Mouse (Mus musculus): ENCODE measurements around the gene Trrap.

Gene Trrap

DNA sequence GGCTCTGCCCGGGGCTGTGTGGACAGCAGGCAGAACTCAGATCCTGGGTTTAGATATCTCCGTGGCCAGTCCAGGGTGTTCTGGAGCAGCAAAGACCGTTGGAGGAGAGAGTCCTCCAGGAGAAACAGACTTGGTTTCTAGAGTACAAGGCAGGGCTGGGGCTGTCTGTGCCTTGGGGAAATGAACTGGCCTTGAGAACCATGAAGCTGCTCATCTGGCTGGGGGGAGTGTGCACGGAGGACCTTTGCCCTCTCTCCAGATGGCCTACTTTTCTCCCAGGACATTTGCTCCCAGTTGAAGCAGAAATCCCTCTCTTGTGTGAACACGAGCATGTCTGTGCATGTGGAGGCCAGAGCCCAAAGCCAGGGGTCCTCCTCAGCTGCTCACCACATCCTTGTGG lies 104.8 kb downstream of the Trrap start:
- DNase-seq (ENCODE audit: low read depth) = no peak

DNA sequence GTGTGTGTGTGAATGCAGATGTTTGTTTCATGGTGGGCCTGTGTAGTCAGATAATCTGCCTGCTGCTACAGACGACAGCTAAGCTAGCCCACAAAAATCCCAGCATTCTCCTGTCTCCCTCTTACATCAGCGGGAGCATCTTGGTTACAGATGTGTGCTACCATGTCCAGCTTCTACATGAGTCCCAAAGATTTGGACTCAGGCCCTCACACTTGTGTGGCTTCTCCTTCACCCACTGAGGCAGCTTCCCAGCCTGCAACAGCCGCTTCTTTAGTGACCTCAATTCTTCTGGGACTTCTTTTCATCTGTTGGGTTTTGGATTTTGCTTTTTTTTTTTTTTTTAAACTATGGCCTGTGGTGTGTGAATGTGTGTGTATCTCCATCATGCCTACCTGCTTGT lies 105.3 kb downstream of the Trrap start:
- no peak for DNase-seq (ENCODE audit: low read depth)

DNA sequence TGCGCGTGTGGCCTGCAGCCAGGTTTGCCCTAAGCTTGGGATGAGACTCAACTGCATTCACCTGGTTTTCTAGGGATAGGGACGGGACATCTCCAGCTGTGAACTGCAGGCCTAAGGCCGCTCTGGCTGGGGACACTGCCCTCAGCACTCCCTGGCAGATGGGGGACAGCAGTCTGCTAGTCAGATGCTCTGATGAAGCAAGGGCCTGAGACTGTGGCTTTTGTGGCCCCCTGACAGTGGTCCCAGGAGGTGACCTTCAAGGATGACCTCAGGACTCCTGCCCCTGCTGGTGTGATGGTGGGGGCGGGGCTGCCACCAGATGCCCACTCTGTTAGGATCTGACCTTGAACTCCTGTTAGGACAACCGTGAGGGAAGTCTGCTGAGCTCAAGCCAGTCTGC lies 107.7 kb downstream of the Trrap start:
- DNase-seq (ENCODE audit: low read depth) = no peak

DNA sequence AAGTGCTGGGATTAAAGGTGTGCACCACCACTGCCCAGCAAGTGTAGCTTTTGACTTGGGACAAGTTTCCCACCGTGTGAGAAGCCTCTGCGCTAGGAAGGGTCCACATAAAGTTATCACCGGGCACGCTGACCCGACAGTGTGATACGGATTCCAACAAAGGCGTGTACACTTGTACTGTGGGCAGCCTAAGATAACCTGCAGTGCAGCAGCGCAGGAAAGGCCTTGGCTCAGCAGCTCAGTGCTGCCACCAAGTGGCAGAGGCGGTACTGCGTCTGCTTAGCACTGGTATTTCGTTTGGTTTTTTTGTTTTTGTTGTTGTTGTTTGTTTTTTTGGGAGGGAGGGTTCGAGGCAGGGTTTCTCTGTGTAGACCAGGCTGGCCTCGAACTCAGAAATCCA lies 108.4 kb downstream of the Trrap start:
- peak; percentile 14 for DNase-seq (ENCODE audit: low read depth)

DNA sequence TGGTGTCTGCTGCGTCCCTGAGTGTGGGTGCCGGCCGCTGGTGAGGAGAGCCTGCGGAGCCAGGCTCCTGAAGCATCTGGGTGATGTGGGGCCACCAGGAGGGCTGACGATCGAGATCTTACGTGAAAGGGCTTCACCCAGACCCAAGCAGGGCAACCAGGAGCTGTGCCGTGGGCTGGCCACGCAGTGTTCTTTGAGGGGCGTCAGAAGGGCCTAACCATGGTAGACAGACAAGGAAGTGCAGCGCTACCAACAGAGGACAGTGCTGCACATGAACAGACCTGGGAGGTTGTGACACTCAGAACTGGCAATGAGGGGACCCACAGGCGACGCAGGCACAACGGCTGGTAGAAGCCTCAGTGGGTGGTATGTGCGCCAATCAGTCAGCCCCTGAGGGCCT lies 109.5 kb downstream of the Trrap start:
- DNase-seq (ENCODE audit: low read depth) = no peak

DNA sequence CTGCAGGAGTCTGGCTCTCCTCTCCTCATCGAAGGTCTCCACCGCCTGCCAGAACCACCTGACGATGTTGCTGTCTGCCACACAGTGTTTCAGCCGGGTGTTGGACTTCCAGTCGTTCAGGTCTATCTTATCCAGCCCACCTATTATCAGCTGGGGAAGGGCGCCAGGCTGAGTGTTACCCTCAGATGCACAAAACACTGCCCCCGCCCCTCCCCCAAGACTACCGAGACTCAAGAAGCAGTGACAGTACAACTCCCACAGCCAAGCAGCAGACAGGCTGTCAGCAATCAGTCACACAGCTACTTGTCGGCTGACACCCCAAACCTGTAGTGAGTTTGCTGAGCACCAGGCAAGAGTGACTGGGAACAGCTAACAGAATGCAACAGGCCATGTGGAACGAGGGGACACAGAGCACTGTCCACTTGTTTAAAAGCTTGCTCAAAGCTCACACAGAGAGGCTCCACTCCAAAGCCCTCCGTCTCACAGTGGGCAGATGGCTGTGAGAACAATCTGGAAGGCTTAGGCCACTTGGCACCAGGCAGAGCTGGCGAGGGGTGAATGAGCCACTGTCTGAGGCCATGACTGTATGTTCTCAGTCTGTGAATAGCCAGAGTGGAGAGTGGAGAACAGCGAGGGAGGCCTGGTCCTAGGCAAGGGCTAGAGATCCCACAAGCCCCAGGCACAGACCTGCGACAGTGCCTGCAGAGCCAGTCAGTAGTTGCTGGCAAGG lies 114.3 kb downstream of the Trrap start:
- DNase-seq (ENCODE audit: low read depth) = no peak

DNA sequence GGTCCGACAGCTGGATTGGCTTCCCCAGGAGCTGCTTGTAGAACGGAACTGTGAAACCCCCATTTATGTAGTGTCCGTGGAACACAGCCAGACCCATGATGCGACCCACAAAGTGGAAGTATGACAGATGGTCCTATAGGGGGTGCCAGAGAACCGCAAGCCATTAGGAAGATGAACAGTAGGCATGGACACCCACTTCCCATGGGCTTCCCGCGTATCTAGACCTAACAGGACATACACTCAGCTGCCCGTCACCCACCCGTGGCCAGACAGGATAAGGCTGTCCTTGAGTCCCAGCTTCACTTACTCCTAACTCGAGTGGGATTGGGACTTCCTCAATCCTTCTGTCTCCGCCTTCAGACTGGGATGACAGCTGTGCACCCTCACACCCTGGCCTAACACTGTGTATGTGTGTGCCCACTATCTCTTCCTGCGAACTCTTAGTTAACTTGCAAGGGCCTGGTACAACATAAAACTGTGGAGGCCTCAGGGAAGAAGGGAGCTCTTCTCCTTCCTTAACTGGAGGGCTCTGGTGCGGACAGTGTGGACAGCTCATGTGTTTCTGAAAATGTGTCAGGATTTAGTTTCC lies 117.2 kb downstream of the Trrap start:
- DNase-seq (ENCODE audit: low read depth) = no peak

DNA sequence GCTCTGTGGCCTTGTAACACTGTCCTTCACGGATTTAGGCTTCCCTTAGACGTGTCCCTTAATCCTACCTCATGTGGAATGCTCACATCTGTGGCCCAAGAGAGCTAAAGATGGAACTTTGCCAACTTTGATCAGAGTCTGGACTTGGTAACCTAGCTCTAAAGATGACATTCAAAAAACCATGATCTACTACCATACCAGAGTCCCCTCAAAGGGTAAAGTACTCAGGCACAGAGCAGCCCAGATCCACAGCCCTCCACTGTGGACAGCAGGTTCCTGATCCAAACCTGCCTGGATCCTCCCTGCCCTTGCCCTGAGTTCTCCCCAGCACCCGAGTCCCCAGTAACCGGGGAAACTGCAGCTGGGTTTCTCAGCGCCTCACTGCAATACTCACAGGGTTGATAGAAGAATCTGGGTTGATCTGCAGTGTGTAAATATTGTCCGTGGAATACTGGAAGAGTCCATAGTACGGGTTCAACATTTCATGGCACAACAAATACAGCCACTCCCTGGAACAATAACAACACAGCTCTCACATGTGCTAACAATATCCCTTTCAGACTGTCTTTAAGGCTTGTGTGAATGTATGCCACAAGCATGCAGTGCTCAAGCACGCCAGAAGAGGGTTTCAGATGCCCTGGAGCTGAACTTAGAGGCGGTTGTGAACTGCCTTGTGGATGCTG lies 118.6 kb downstream of the Trrap start:
- DNase-seq (ENCODE audit: low read depth) = no peak

DNA sequence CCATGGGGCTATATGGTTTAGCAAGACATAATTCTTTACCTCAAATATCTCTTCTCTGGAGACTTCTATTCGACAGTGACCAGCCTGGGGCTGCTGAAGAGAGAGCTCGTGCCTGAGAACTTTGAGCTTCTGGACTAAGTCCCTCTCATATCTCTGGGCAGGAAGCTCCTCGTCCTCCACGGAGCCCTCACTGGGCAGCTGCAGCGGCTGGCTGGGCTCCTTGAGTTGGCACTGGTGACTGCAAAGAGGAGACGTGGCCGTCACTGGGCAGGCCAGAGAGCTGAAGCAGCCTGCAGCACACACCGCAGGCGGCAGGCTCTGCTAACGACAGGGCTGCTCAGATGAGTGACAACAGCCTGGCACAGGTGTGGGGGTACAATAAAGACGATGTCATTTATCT lies 123.7 kb downstream of the Trrap start:
- no peak for DNase-seq (ENCODE audit: low read depth)

DNA sequence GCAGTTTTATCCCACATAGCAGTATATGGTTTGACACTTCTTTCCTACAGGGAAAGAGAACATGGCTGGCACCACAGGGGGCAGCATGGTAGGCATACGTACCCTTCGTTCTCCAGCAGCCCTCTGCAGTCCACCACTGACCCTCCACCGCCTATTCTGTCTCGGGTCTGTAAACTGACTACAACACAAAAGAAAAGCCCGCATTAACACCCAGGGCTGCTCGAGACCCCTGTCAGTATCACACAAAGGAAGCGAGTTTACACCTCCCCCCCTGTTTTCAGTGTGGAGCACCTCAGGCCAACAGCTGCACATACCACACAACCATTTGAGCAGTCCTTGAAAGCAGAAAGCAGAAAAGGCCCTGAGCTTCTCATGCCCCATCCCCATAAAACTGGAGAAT lies 130.3 kb downstream of the Trrap start:
- no peak for DNase-seq (ENCODE audit: low read depth)

DNA sequence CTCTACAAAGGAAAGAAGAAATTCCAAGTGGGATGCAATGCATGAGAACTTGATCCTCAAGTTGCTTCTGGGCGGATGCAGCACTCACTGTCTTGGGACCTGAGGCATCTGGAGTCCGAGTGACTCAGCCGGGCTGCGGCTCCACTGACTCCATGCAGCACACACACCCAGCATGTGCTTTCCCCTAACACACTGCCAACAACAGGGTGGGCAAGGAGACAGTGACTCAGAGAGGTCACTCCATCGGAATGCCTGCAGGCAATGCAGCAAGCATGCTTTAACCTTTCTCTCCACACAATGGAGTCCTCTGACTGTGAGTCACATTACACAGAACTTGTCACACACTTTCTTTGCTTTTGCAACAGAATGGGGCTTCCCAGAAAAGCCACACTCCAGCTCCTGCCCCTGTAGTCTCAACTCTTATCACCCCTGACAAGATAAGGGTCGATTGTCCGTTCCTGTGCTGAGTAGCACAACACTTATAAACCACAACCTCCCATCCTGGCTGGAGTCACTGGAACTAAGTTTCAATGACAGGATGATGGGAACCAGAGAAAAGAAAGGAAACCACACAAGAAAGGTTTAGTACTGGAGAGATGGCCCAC lies 131.0 kb downstream of the Trrap start:
- peak; percentile 96 for DNase-seq (ENCODE audit: low read depth)

DNA sequence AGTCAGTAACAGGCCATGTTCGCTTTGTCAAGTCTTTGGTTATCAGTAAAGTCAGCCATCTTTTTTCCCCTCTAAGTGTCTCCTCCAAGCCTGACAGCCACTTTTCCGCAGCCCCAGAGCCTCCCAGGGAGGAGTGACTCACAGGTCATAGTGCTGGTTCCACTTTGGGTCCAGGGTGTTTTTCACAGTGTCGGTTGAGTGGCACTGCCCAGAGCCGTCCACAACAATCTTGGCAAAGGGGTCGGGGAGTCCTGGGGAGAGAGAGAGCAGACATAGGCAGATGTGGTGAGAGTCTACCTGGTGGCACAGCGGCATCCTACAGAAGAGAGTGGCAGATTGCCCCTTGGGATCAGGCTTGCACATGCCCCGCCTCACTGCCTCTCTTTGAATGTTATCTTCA lies 133.5 kb downstream of the Trrap start:
- DNase-seq (ENCODE audit: low read depth) = no peak

DNA sequence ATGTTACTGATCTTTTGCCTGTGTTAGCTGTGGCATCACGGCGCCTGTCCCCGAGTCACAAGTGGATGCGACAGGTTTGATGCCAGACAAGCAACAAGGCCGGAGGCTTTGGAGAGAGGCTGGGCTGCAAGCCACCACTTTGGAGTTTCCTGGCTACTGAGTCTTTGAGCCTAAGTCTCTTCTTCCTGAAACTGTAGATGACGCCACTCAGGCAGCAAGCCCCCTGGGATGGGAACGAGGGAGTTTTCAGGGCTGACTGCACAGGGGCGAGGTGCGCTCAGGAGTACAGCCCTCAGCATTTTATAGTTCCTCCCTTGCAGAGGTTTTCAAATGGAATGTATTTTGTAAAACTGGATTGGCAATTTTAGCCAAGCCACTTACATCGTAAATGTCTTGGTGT lies 134.3 kb downstream of the Trrap start:
- no peak for DNase-seq (ENCODE audit: low read depth)

DNA sequence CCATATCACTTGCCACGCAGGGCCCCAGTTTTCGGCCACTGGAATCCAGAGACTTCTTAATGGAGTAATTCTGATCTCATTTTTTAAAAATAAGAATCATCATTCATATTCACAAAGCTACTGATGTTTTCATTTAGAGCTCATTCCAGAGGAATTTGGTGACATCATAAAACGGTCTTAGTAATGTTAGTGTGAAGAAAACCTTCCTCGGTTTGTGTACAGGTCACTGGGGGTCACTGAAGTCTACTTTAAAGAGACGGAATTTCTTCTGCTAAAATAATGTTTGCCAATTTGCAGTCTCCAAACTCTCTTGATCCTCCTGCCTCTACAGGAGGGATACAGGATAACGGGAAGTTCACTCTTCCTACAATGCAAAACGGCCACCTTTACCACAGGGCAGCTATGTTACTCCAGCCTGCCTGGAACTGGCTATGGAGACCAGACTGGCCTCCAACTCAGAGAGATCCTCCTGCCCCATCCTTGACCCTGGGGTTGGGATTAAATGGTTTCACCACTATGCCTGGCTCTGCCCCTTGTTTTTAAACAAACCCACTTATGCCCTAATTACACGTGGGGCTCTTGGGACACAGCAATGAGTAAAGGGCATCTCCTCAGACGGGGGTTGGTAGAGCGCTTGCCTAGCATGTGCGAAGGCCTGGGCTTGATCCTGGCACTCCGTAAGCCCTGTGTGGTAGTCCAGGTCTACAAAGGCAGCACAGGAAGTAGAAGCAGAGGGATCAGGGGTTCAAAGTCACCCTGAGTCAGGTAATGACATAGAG lies 137.0 kb downstream of the Trrap start:
- DNase-seq (ENCODE audit: low read depth) = no peak

DNA sequence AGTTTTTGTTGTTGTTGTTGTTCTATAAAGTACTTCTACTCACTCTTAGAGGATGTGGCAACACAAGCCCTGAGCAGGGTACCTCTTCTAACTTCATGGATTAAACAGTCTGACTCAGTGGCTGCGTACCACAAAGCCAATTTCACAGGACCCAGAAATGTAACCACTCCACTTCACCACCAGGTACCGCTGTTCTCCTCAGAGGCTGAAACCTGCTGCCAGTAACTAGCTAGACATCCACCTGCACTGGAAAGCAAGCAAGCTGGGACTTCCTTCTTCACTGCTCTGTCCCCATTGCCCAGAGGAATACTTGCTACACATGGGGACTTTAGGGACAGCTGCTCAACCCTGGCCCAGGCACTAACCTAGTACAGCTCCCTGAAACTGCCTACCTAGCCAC lies 140.1 kb downstream of the Trrap start:
- DNase-seq (ENCODE audit: low read depth) = no peak
